Mouse (Mus musculus) MEL (cell line): ENCODE data around the gene Il27ra. TPM values are rescaled to one million over a fixed set of nuclear protein-coding genes. Genes with fewer than 3 reads are reported as not detected.

Experiments used
- DNase-seq: peaks from one replicate; pipeline ENCODE4 v3.0.0; 2011; ENCODE audit warnings: low read depth, low spot score
- H3K27ac ChIP-seq: 2 replicates; pipeline ENCODE4 v1.5.1; 2012; ENCODE audit warnings: low read depth, mild to moderate bottlenecking, control low read depth, low read length, moderate library complexity; ENCODE audit not compliant: control insufficient read depth
- H3K27me3 ChIP-seq, 2 experiments: fragments of 150-350 bp in 1 of 2; sonication (generic) in 1 of 2; 2 replicates each; pipeline ENCODE4 v1.6.1; 2012; ENCODE audit warnings: low read length in 2 of 2, mild to moderate bottlenecking in 2 of 2, improper control_type of control experiment in 1 of 2, moderate library complexity in 1 of 2; ENCODE audit not compliant: insufficient read depth in 2 of 2, control insufficient read depth in 1 of 2
- H3K36me3 ChIP-seq, 2 experiments: 2 replicates each; pipeline ENCODE4 v1.6.1; 2012 to 2014; ENCODE audit warnings: low read length in 2 of 2, improper control_type of control experiment in 1 of 2, inconsistent platforms in 1 of 2, mild to moderate bottlenecking in 1 of 2; ENCODE audit not compliant: insufficient read depth in 2 of 2, control insufficient read depth in 1 of 2
- H3K4me1 ChIP-seq, 2 experiments: fragments of 150-350 bp in 1 of 2; sonication (generic) in 1 of 2; 2 replicates each; pipeline ENCODE4 v1.6.1; 2012; ENCODE audit warnings: low read length in 2 of 2, improper control_type of control experiment in 1 of 2, mild to moderate bottlenecking in 1 of 2; ENCODE audit not compliant: insufficient read depth in 2 of 2, control insufficient read depth in 1 of 2
- H3K4me3 ChIP-seq, 2 experiments: fragments of 150-350 bp in 1 of 2; sonication (generic) in 1 of 2; 2 replicates each; pipeline ENCODE4 v1.5.1; 2012; ENCODE audit warnings: low read depth in 2 of 2, low read length in 2 of 2, mild to moderate bottlenecking in 2 of 2, moderate library complexity in 2 of 2, control low read depth in 1 of 2, improper control_type of control experiment in 1 of 2; ENCODE audit not compliant: control insufficient read depth in 1 of 2, insufficient read depth in 1 of 2
- H3K79me2 ChIP-seq: 2 replicates; pipeline ENCODE4 v1.6.1; 2012; ENCODE audit warnings: mild to moderate bottlenecking, low read length, moderate library complexity; ENCODE audit not compliant: control insufficient read depth, poor library complexity, insufficient read depth
- H3K9ac ChIP-seq: 2 replicates; pipeline ENCODE4 v1.6.1; 2012; ENCODE audit warnings: low read depth, mild to moderate bottlenecking, control low read depth, low read length, moderate library complexity; ENCODE audit not compliant: control insufficient read depth, poor library complexity, severe bottlenecking
- H3K9me3 ChIP-seq: fragments of 150-350 bp; sonication (generic); replicated peaks from 2 replicates; pipeline ENCODE4 v1.6.1; 2012; ENCODE audit warnings: mild to moderate bottlenecking, low read length, improper control_type of control experiment, moderate library complexity; ENCODE audit not compliant: insufficient read depth
- BHLHE40 ChIP-seq: IDR thresholded peaks from 2 replicates; pipeline ENCODE4 v1.6.1; 2012; ENCODE audit warnings: low read depth, mild to moderate bottlenecking, inconsistent platforms, low read length, improper control_type of control experiment, borderline replicate concordance
- CHD1 ChIP-seq: IDR thresholded peaks from 2 replicates; pipeline ENCODE4 v1.6.1; 2012; ENCODE audit warnings: low read depth, mild to moderate bottlenecking, inconsistent platforms, low read length, improper control_type of control experiment
- CTCF ChIP-seq, 3 experiments: IDR thresholded peaks in 2 of 3; conservative IDR thresholded peaks in 1 of 3; 2 replicates each; pipeline ENCODE4 v1.5.1; 2011 to 2012; ENCODE audit warnings: low read length in 3 of 3, low read depth in 2 of 3, mild to moderate bottlenecking in 2 of 3, improper control_type of control experiment in 1 of 3, inconsistent platforms in 1 of 3, mixed read lengths in 1 of 3, moderate library complexity in 1 of 3; ENCODE audit not compliant: control insufficient read depth in 1 of 3, insufficient read depth in 1 of 3, poor library complexity in 1 of 3, severe bottlenecking in 1 of 3
- E2F4 ChIP-seq: IDR thresholded peaks from 2 replicates; pipeline ENCODE4 v1.6.1; 2011; ENCODE audit warnings: low read depth, low read length, improper control_type of control experiment, borderline replicate concordance
- EP300 ChIP-seq, 2 experiments: IDR thresholded peaks; 2 replicates each; pipeline ENCODE4 v1.6.1; 2011; ENCODE audit warnings: improper control_type of control experiment in 2 of 2, low read length in 2 of 2, low read depth in 1 of 2, mild to moderate bottlenecking in 1 of 2
- ETS1 ChIP-seq: IDR thresholded peaks from 2 replicates; pipeline ENCODE4 v1.6.1; 2012; ENCODE audit warnings: low read depth, mild to moderate bottlenecking, inconsistent platforms, low read length, improper control_type of control experiment, moderate library complexity
- GABPA ChIP-seq: IDR thresholded peaks from 2 replicates; pipeline ENCODE4 v1.6.1; 2012; ENCODE audit warnings: low read depth, mild to moderate bottlenecking, inconsistent platforms, low read length, improper control_type of control experiment, moderate library complexity
- GATA1 ChIP-seq: IDR thresholded peaks from 2 replicates; pipeline ENCODE4 v1.6.1; 2011; ENCODE audit warnings: low read depth, low read length, improper control_type of control experiment
- HCFC1 ChIP-seq: IDR thresholded peaks from 2 replicates; pipeline ENCODE4 v1.6.1; 2012; ENCODE audit warnings: low read depth, mild to moderate bottlenecking, inconsistent platforms, low read length, improper control_type of control experiment, moderate library complexity
- JUND ChIP-seq: IDR thresholded peaks from 2 replicates; pipeline ENCODE4 v1.6.1; 2011; ENCODE audit warnings: low read depth, mild to moderate bottlenecking, improper control_type of control experiment, low read length
- KAT2A ChIP-seq: conservative IDR thresholded peaks from 2 replicates; pipeline ENCODE4 v1.6.1; 2012; ENCODE audit warnings: low read depth, low read length, improper control_type of control experiment, inconsistent platforms
- MAFK ChIP-seq: IDR thresholded peaks from 2 replicates; pipeline ENCODE4 v1.6.1; 2011; ENCODE audit warnings: low read depth, mild to moderate bottlenecking, low read length, improper control_type of control experiment, borderline replicate concordance
- MAX ChIP-seq: IDR thresholded peaks from 2 replicates; pipeline ENCODE4 v1.6.1; 2011; ENCODE audit warnings: low read length, improper control_type of control experiment
- MEF2A ChIP-seq: IDR thresholded peaks from 2 replicates; pipeline ENCODE4 v1.6.1; 2014; ENCODE audit warnings: low read depth, mild to moderate bottlenecking, inconsistent platforms, low read length, improper control_type of control experiment; ENCODE audit not compliant: poor library complexity, insufficient replicate concordance, severe bottlenecking; ENCODE audit errors: extremely low read depth
- MYB ChIP-seq: IDR thresholded peaks from 2 replicates; pipeline ENCODE4 v1.6.1; 2011; ENCODE audit warnings: mild to moderate bottlenecking, low read depth, low read length, improper control_type of control experiment
- NELFE ChIP-seq: IDR thresholded peaks from 2 replicates; pipeline ENCODE4 v1.6.1; 2011; ENCODE audit warnings: low read depth, low read length, improper control_type of control experiment
- POLR2AphosphoS5 ChIP-seq: IDR thresholded peaks from 2 replicates; pipeline ENCODE4 v1.6.1; 2012; ENCODE audit warnings: low read depth, borderline replicate concordance, mild to moderate bottlenecking, inconsistent platforms, low read length, moderate library complexity, mixed read lengths
- RAD21 ChIP-seq: IDR thresholded peaks from 2 replicates; pipeline ENCODE4 v1.6.1; 2011; ENCODE audit warnings: mild to moderate bottlenecking, low read depth, low read length, improper control_type of control experiment
- RCOR1 ChIP-seq: IDR thresholded peaks from 2 replicates; pipeline ENCODE4 v1.6.1; 2012; ENCODE audit warnings: low read depth, mild to moderate bottlenecking, inconsistent platforms, low read length, improper control_type of control experiment
- SIN3A ChIP-seq: IDR thresholded peaks from 2 replicates; pipeline ENCODE4 v1.6.1; 2012; ENCODE audit warnings: low read length, improper control_type of control experiment, inconsistent platforms
- SMC3 ChIP-seq: IDR thresholded peaks from 2 replicates; pipeline ENCODE4 v1.6.1; 2011; ENCODE audit warnings: low read depth, low read length, improper control_type of control experiment
- TAL1 ChIP-seq: IDR thresholded peaks from 2 replicates; pipeline ENCODE4 v1.6.1; 2012; ENCODE audit warnings: mild to moderate bottlenecking, inconsistent platforms, low read length, moderate library complexity, mixed read lengths
- TBP ChIP-seq: IDR thresholded peaks from 2 replicates; pipeline ENCODE4 v1.8.0; 2011; ENCODE audit warnings: low read depth, low read length, improper control_type of control experiment
- TCF12 ChIP-seq: IDR thresholded peaks from 2 replicates; pipeline ENCODE4 v1.6.1; 2014; ENCODE audit warnings: low read depth, mild to moderate bottlenecking, inconsistent platforms, low read length, improper control_type of control experiment, moderate library complexity
- USF1 ChIP-seq: IDR thresholded peaks from 2 replicates; pipeline ENCODE4 v1.6.1; 2014; ENCODE audit warnings: low read depth, mild to moderate bottlenecking, inconsistent platforms, low read length, improper control_type of control experiment, moderate library complexity
- USF2 ChIP-seq, 2 experiments: IDR thresholded peaks; 2 replicates each; pipeline ENCODE4 v1.6.1; 2011 to 2012; ENCODE audit warnings: improper control_type of control experiment in 2 of 2, low read length in 2 of 2, borderline replicate concordance in 1 of 2, inconsistent platforms in 1 of 2, low read depth in 1 of 2, mild to moderate bottlenecking in 1 of 2; ENCODE audit not compliant: insufficient read depth in 1 of 2
- ZKSCAN1 ChIP-seq: IDR thresholded peaks from 2 replicates; pipeline ENCODE4 v1.6.1; 2012; ENCODE audit warnings: low read depth, mild to moderate bottlenecking, inconsistent platforms, low read length, improper control_type of control experiment, moderate library complexity
- ZMIZ1 ChIP-seq: IDR thresholded peaks from 2 replicates; pipeline ENCODE4 v1.6.1; 2012; ENCODE audit warnings: low read depth, mild to moderate bottlenecking, inconsistent platforms, low read length, improper control_type of control experiment, moderate library complexity
- polyA plus RNA-seq, 2 experiments: library from polyadenylated mRNA; stranded (reverse) in 1 of 2; unstranded in 1 of 2; fragments of >175 nt in 1 of 2; fragments of >200 nt in 1 of 2; gene quantifications; 2 replicates each; pipeline versions ENCODE4 v1.2.1 to v1.2.4; 2012; ENCODE audit warnings: low replicate concordance in 2 of 2, low read depth in 1 of 2; ENCODE audit not compliant: insufficient read length in 2 of 2, insufficient read depth in 1 of 2, missing spikeins in 1 of 2
- total RNA-seq: library from RNA; depleted of rRNA; stranded (reverse); fragments of 300-350 nt; gene quantifications from 2 replicates; pipeline ENCODE4 v1.2.3, GENCODE M21; 2012

Il27ra gene
- total and polyA plus RNA-seq, 3 experiments = 31.8 to 38.5 TPM; not detected in 1

DNA sequence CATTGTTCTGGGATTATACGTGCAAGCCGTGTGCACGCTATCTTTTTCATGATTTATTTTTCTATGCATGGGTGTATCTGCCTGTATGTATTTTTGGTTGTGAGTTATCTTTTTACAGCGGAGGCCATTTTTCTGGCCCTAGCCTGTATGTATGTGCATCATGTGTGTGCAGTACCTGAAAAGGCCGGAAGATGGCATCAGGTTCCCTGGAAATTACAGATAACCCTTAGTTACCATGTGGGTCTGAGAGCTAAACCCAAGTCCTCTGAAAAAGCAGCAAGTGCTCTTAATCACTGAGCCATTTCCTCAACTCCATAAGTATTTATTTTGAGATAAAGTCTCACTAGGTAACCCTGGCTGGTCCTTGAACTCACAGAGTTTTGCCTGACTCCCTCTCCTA lies 10.8 kb upstream of the Il27ra start:
- Histone ChIP-seq H3K4me3 (no peak overlapping the region), H3K9ac (no peak overlapping the region), H3K9me3 (no peaks in the 10 kb centered on the region), H3K36me3 (peaks cover 0 to 2% of the 10 kb centered on the region in 2 experiments; a peak in 1 of 4 replicates)
- peak; percentile 67 for DNase-seq
- peak; percentile 23; the same call in 1 of the 2 replicates for TF ChIP-seq GATA1
- TF ChIP-seq ZMIZ1 = no peak
- peak; percentile 36; the same call in 1 of the 2 replicates for TF ChIP-seq SMC3
- TF ChIP-seq BHLHE40 = no peak
- TF ChIP-seq NELFE = no peak
- TF ChIP-seq USF1 = no peak
- 0 out of 2 replicates have a peak, but pooled peaks have one; percentile 23 for TF ChIP-seq MAX
- TF ChIP-seq EP300 (IDR thresholded peaks at IDR 0.05; ENCODE audit: low read depth in 1 of 2, low read length in 2 of 2) = no peak
- no peak for TF ChIP-seq POLR2AphosphoS5
- peak; percentile 19 to 57 (median 51) for TF ChIP-seq CTCF (IDR thresholded peaks at IDR 0.05 in 2 of 3, conservative IDR thresholded peaks at IDR 0.05 in 1 of 3; ENCODE audit: control insufficient read depth in 1 of 3, insufficient read depth in 1 of 3, low read depth in 2 of 3, low read length in 3 of 3, poor library complexity in 1 of 3, severe bottlenecking in 1 of 3)
- no peak for TF ChIP-seq E2F4
- TF ChIP-seq GABPA = no peak
- TF ChIP-seq HCFC1 = no peak
- peak; percentile 46 for TF ChIP-seq RAD21
- TF ChIP-seq MEF2A = no peak
- TF ChIP-seq, all 39 proteins: peak for 5
- no peak overlapping the region for H3K27ac ChIP-seq
- H3K4me1 ChIP-seq = peaks cover 3 to 4% of the 10 kb centered on the region in 2 experiments; a peak in 3 of 4 replicates
- no peaks in the 10 kb centered on the region for H3K27me3 ChIP-seq
- no peaks in the 10 kb centered on the region for H3K79me2 ChIP-seq

DNA sequence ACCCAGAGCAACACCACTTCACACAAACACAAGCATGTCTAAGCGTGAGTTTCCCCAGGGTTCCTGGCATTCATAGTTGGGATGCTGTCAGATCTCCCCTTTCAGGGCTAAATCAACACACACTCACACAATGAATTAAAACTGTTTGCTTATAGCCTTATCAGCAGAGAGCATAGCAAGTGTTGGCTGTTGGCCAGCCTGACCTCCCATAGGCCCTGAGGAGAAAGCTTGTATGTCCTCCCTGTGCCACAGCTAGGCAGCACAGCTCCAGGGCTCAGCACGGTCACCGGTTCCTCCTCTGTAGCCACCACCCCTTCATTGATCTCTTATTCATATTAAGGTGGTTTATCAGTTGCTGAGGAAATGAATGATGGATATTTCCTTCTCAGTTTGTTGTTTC lies 10.4 kb upstream of the Il27ra start:
- Histone ChIP-seq H3K36me3 (peaks cover 0 to 2% of the 10 kb centered on the region in 2 experiments; a peak in 1 of 4 replicates), H3K4me3 (no peak overlapping the region), H3K27me3 (no peaks in the 10 kb centered on the region), H3K9me3 (no peaks in the 10 kb centered on the region), H3K9ac (no peak overlapping the region), H3K27ac (peak overlapping the region; percentile 16; the same call in 1 of the 2 replicates), H3K4me1 (peaks cover 3 to 4% of the 10 kb centered on the region in 2 experiments; a peak in 3 of 4 replicates), H3K79me2 (no peaks in the 10 kb centered on the region)
- peak; percentile 92 for DNase-seq
- TF ChIP-seq TAL1 (peak; percentile 61), JUND (no peak), RCOR1 (peak; percentile 50; the same call in 1 of the 2 replicates), E2F4 (no peak), USF2 (IDR thresholded peaks at IDR 0.05; ENCODE audit: borderline replicate concordance in 1 of 2, insufficient read depth in 1 of 2, low read depth in 1 of 2, low read length in 2 of 2) (no peak), TCF12 (peak; percentile 70), MYB (0 out of 2 replicates have a peak, but pooled peaks have one; percentile 28), TBP (no peak), GATA1 (peak; percentile 92), SMC3 (no peak; the same call in 1 of the 2 replicates), KAT2A (no peak), HCFC1 (no peak), MAFK (no peak), USF1 (no peak), SIN3A (peak; percentile 29; the same call in 1 of the 2 replicates), ETS1 (peak; percentile 46; the same call in 1 of the 2 replicates), ZKSCAN1 (no peak), MEF2A (no peak), EP300 (IDR thresholded peaks at IDR 0.05; ENCODE audit: low read depth in 1 of 2, low read length in 2 of 2) (peak; percentile 74 to 82), CHD1 (no peak)
